ENCODE assay signal across 17 mouse cellular contexts in genomic region chr14:77889911-77890310, GRCm38 (mm10). TPM values are rescaled to one million over a fixed set of nuclear protein-coding genes. Genes with fewer than 3 reads are reported as not detected.
DNase-seq lines count a peak whose midpoint lies in the region; TF ChIP-seq lines count a peak whose summit lies in the region.
"Had no signal": no experiment of that assay in that cellular context is flagged by ENCODE, and none has a peak within 500 bp of the region (broad histone marks: within the 10 kb centered on the region; RNA-seq: fewer than 3 reads in every experiment).

No protein-coding gene starts in this region.

- H3K27ac ChIP-seq in gastrocnemius, adult 2 months: no peak overlapping the region
- no peak overlapping the region for H3K27ac ChIP-seq in spleen, adult 2 months (ENCODE audit: insufficient read depth, low read length)
- H3K27ac ChIP-seq in bone marrow, adult 2 months (ENCODE audit: control insufficient read depth, insufficient read depth, low read depth, low read length, poor library complexity): no peak overlapping the region
- H3K27ac ChIP-seq: embryonic facial prominence, embryonic 15.5 days; forebrain, embryonic 13.5 days; hindbrain, embryonic 15.5 days; limb, embryonic 15.5 days; neural tube, embryonic 15.5 days had no signal

- H3K4me3 ChIP-seq in gastrocnemius, adult 2 months: no peak overlapping the region
- no peak overlapping the region for H3K4me3 ChIP-seq in spleen, adult 2 months (ENCODE audit: extremely low read depth, insufficient read depth, insufficient read length)
- no peak overlapping the region for H3K4me3 ChIP-seq in bone marrow, adult 2 months (replicated peaks; ENCODE audit: control insufficient read depth, low read depth, low read length)
- H3K4me3 ChIP-seq: embryonic facial prominence, embryonic 15.5 days; forebrain, embryonic 13.5 days; hindbrain, embryonic 15.5 days; limb, embryonic 15.5 days; neural tube, embryonic 15.5 days had no signal

- DNase-seq in gastrocnemius, adult 2 months: no peak
- no peak for DNase-seq in gastrocnemius, postnatal 14 days
- no peak for DNase-seq in spleen, adult 2 months (ENCODE audit: low read depth in 1 of 2, low spot score in 2 of 2)
- DNase-seq in spleen, postnatal 10 days (ENCODE audit: low spot score in 2 of 2): no peak
- no peak for DNase-seq in cerebellum, adult 11 months
- no peak for DNase-seq in embryo, embryonic 10 days (ENCODE audit: low spot score)
- DNase-seq in adipocyte (ENCODE audit: low spot score): no peak
- DNase-seq: adrenal gland, postnatal 10 days; heart, postnatal 10 days; kidney, adult 9 months; lung, postnatal 4 days had no signal

- TF ChIP-seq CTCF in gastrocnemius, adult 2 months (IDR thresholded peaks at IDR 0.05): peak; percentile 16; the same call in 1 of the 2 replicates
- peak; percentile 17; the same call in 1 of the 2 replicates for TF ChIP-seq CTCF in spleen, adult 2 months (IDR thresholded peaks at IDR 0.05; ENCODE audit: extremely low read depth, insufficient read depth, insufficient read length, insufficient replicate concordance)
- peak; percentile 40; the same call in 1 of the 2 replicates for TF ChIP-seq CTCF in bone marrow, adult 2 months (IDR thresholded peaks at IDR 0.05; ENCODE audit: control insufficient read depth, insufficient read depth, low read length)

- no peaks in the 10 kb centered on the region for H3K4me1 ChIP-seq in spleen, adult 2 months (ENCODE audit: control insufficient read depth, insufficient read depth, insufficient read length)
- no peaks in the 10 kb centered on the region; the same call in 1 of the 2 replicates for H3K4me1 ChIP-seq in bone marrow, adult 2 months (ENCODE audit: control insufficient read depth, insufficient read depth, low read length)
- H3K4me1 ChIP-seq: embryonic facial prominence, embryonic 15.5 days; forebrain, embryonic 13.5 days; hindbrain, embryonic 15.5 days; limb, embryonic 15.5 days; neural tube, embryonic 15.5 days had no signal

- H3K36me3 ChIP-seq in spleen, adult 2 months (ENCODE audit: control insufficient read depth, insufficient read depth, low read length): no peaks in the 10 kb centered on the region
- H3K36me3 ChIP-seq: embryonic facial prominence, embryonic 15.5 days; hindbrain, embryonic 15.5 days; limb, embryonic 15.5 days; neural tube, embryonic 15.5 days had no signal

- 89% methylated on average over 7 of the region's 7 CpGs for WGBS in spleen, adult 2 months
- WGBS in bone marrow, adult 2 months: 85% methylated on average over 7 of the region's 7 CpGs

- intact Hi-C loops in gastrocnemius, adult 2 months (cut with DNase I): no loop called here
- intact Hi-C loops in gastrocnemius, postnatal 14 days (cut with DNase I; ENCODE audit: low total_unique reads): no loop called here

- TF ChIP-seq POLR2A in spleen, adult 2 months (IDR thresholded peaks at IDR 0.05; ENCODE audit: low read depth, low read length): no peak
- TF ChIP-seq POLR2A in bone marrow, adult 2 months (IDR thresholded peaks at IDR 0.05; ENCODE audit: borderline replicate concordance, control insufficient read depth, low read depth, low read length): no peak

- H3K27me3 ChIP-seq in spleen, adult 2 months (ENCODE audit: control insufficient read depth, insufficient read depth, low read length): no peaks in the 10 kb centered on the region
- H3K27me3 ChIP-seq: embryonic facial prominence, embryonic 15.5 days; forebrain, embryonic 13.5 days; hindbrain, embryonic 15.5 days; limb, embryonic 15.5 days; neural tube, embryonic 15.5 days had no signal

RNA-seq across cellular contexts. Expression of gene Epsti1, which starts 14.1 kb away (rescaled TPM):
- under 1 TPM in 1 of 2 experiments, not detected in 1; 0.22 TPM for total RNA-seq in gastrocnemius, adult 2 months (2021)
- under 1 TPM; 0.20 to 0.21 TPM for total RNA-seq in gastrocnemius, postnatal 14 days (2021)
- polyA plus RNA-seq in spleen, adult 2 months (2012; rRNA removed): 35.3 and 49.6 TPM in 2 replicates
- 13.2 and 18.0 TPM in 2 replicates for polyA plus RNA-seq in bone marrow, adult 2 months (2011; ENCODE audit: insufficient read depth, insufficient read length, low replicate concordance, missing spikeins)

RNA-seq across cellular contexts. Expression of gene Dnajc15, which starts 15.0 kb away (rescaled TPM):
- total RNA-seq in gastrocnemius, adult 2 months (2021): 100 to 1,000 TPM; 123 to 152 TPM
- total RNA-seq in gastrocnemius, postnatal 14 days (2021): 100 to 1,000 TPM in 1 of 2 experiments, 10 to 100 TPM in 1; 98.7 to 108 TPM
- polyA plus RNA-seq in spleen, adult 2 months (2012; rRNA removed): 3.5 and 4.0 TPM in 2 replicates
- 24.3 and 47.3 TPM in 2 replicates for polyA plus RNA-seq in bone marrow, adult 2 months (2011; ENCODE audit: insufficient read depth, insufficient read length, low replicate concordance, missing spikeins)
